Mouse (Mus musculus): ENCODE measurements around the gene Stip1.

Stip1 gene

GRCm38 (mm10) chr19:6985300-6985699 is 54.5 kb downstream of the Stip1 start:
- DNase-seq (ENCODE audit: low spot score), result no peak

GRCm38 (mm10) chr19:6983621-6984020 is 56.1 kb downstream of the Stip1 start:
- DNase-seq (ENCODE audit: low spot score), result no peak

- no peak for DNase-seq (ENCODE audit: low spot score)
Observed at GRCm38 (mm10) chr19:6981465-6981864, 58.3 kb downstream of the Stip1 start.

- DNase-seq (ENCODE audit: low spot score), result peak; percentile 99
Observed at GRCm38 (mm10) chr19:6980381-6981093, 59.2 kb downstream of the Stip1 start, which contains the start of gene Fkbp2. TSS of gene Fkbp2 (minus strand) at chr19:6980501.

GRCm38 (mm10) chr19:6979486-6980380 is 60.0 kb downstream of the Stip1 start:
- peak; percentile 99 for DNase-seq (ENCODE audit: low spot score)

- peak; percentile 57 for DNase-seq (ENCODE audit: low spot score)
Observed at GRCm38 (mm10) chr19:6979001-6979479, 60.7 kb downstream of the Stip1 start.

- no peak for DNase-seq (ENCODE audit: low spot score)
Observed at GRCm38 (mm10) chr19:6978639-6978974, 61.2 kb downstream of the Stip1 start.

- DNase-seq (ENCODE audit: low spot score), result no peak
Observed at GRCm38 (mm10) chr19:6977759-6978638, 61.8 kb downstream of the Stip1 start.

GRCm38 (mm10) chr19:6975537-6976521 is 63.9 kb downstream of the Stip1 start, which contains the start of gene Plcb3:
TSS of gene Plcb3 (minus strand) at chr19:6976470.
- DNase-seq (ENCODE audit: low spot score), result peak; percentile 71

- peak; percentile 75 for DNase-seq (ENCODE audit: low spot score)
Observed at GRCm38 (mm10) chr19:6974211-6975205, 65.3 kb downstream of the Stip1 start, which contains the start of gene Ppp1r14b. TSS of gene Ppp1r14b (plus strand) at chr19:6974968.

GRCm38 (mm10) chr19:6973581-6974190 is 66.1 kb downstream of the Stip1 start:
- no peak for DNase-seq (ENCODE audit: low spot score)

- no peak for DNase-seq (ENCODE audit: low spot score)
Observed at GRCm38 (mm10) chr19:6972247-6972917, 67.4 kb downstream of the Stip1 start.

GRCm38 (mm10) chr19:6971644-6972043 is 68.1 kb downstream of the Stip1 start:
- peak; percentile 5 for DNase-seq (ENCODE audit: low spot score)
